Mouse (Mus musculus): Measurements from ENCODE around the gene Crocc2.
"Not testable (repeated sequence)": the region's sequence is repeated elsewhere in the genome, so short reads cannot be mapped to it uniquely, and the experiment has no call there.

Crocc2 gene

DNA sequence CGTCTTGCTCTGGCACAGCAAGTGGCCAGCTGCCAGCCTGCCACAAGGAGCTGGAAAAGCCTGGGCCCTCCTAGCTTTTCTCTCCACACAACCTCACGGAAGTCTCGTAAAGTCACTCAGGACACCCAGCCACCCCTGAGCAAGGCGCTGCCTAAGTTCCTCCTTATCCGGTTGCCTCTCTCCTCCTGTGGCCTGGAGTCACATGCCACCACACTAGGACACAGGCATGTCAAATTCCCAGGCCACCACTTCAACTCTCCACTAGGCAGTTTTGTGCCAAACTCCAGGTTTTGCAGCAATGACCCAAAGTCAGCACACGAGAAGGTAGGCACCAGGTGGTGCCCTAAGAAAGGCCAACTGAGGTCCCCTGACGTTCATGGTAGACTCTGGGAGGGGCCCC lies 5.9 kb upstream of the Crocc2 start:
- no peak for DNase-seq

DNA sequence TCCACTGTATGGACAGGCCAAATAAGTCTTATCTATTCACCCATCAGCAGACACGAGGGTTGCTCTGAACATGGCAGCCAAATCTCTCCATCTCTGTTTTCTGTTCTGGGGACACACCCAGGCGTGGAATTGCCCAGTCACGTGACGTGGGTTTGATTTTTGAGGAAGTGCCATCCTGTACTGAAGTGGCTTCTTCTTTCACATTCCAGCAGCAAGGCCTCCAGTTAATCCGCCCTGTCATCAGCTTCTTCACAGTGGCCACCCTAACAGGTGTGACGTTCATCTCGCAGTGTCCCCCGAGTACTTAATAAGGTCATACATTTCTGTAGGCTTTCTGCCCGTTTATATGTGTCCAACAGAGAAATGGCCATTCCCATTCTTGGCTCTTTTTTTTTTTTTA lies 3.1 kb upstream of the Crocc2 start:
- no peak for DNase-seq

DNA sequence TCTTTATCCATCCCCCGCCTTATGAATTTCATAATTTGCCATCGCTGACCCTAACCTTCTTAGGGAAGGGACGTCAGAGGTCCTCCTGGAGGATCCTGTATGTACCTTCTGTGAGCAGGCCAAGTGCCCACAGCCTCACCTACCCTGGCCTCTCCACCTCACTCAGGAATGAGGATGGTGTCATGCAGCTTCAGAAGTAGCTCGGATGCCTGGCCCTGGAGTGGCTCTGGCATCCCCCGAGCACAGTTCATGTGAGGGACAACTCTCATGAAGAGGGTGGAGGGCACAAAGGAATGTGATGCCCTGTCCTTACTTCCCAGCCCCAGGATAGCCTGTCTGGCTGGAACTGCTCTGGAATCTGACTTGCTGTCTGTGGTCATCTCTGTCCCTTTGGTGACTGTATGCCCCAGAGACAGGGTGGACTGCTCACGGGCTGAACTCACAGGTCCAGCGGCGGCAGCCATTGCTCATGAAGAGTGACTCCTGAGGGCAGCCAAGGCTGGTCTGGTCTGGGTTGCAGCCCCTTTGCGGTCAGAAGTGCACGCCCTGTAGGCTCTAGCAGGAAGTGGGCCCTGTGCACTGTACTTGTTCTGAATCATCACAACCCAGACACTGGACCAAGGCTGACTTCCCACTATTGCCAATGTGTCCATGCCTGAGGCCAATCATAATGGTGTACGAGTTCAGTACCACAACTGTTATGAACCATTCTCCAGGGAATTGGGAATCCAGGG lies 2.0 kb upstream of the Crocc2 start:
- no peak for DNase-seq

DNA sequence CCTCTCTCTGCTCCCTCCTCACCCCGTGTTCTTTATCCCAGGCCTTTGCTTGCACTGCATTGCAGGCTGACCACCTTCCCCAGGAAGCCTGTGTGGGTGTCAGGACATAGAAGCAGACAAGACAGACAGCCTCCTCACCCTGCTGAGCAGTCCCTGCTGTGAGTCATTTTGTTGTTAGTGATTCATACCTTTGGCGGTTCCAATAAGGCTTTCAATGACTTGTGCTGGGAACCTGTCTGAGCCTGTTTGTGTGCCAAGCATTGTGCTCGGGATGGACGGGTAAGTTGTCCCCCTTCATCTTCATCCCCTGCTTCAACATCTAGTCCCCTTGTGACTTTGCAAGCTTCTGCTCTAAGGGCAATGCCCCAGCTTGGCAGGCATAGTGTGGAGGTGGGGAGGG lies 5.1 kb downstream of the Crocc2 start:
- DNase-seq: no peak

DNA sequence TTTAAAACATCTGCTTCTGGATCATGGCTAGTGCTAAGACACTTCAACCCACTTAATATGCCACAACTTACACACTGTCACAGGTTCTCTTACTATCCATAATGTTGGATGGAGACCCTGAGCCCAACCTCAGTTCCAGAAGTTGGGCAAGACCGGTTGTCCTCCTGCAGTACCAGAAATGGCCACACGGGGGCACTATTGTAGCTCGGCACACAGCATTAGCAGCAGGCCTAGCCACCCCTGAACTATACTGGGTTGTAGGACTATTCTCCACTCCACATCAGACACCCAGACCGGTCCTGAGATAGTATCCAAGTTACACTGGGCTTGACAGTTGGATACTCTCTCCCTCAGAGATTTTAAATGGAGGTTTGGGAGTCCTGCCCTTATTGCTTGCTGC lies 5.9 kb downstream of the Crocc2 start:
- DNase-seq: peak; percentile 75

DNA sequence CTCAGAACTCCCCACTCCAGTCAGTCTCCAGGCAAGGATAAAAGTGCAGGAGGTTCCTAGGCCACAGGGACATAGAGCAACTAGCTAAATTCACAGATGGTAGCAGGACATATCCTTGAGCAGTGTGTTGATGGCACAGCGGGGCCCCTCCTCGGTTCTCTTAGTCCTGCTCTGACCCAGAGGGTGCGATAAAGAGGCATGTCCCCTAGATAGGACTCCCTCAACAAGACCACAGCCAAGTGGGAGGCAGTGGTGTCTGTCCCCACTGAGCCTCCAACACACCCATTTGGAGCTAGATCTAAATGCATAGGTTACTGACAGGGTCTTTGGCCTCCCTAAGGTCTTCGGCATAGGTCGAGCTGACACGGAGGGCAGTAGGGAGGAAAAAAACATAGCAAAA lies 7.3 kb downstream of the Crocc2 start:
- no peak for DNase-seq

DNA sequence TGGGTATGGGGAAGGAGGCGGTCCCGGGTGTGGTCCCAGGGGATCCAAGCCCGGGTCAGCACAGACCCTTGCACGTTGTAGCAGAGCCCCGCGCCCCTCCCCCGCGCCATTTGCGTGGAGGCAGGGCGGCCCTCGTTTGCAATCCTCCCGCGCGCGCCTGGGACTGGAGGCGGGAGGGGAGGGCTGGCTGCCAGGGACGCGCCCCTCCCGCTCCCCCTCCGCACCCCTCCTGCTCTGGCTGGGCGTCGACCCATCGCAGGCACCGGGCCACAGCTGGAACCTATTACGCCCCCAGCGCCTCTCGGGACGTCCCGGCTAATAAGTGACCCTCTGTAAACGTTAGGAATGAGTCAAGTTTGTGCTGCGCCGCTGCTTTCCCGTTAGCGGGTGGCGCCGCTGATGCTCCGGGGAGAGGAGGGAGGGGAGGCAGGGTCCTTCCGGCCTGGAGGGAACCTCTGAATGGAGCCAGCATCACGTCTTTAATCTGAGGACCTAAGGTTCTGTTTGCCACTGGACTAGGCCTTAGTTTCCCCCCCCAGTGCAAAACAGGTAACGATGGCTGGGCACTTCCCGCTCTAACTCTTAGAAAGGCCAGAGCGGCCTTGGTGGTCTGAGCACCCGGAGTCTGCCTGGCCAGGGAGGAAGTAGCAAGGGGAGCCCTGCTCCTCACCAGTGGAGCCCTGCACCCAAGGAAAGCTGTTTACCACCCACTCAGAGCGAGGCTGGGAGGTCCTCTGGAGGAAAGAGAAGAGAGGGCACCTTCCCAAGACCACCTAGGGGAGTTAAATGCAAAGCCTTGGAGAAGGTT lies 8.2 kb downstream of the Crocc2 start:
- peak; percentile 15 for DNase-seq

DNA sequence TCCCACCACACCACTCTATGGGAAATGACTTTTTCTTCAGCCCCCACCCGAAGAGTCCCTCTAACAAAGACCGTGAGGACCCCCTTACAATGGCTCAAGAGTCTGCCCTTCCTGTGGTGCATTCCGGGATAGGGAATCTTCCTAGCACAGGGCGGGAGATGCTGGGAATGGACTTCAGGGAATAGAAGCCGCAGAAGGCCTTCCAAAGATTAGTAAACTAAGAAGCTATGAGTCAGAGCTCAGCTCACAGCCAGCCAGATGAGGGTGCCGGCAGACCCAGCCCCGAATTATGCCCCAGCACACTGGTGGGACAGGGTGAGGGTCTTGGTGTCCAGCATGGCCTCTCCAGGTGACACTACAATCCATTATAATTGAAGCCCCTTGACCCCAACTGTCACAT lies 13.8 kb downstream of the Crocc2 start:
- no peak for DNase-seq

DNA sequence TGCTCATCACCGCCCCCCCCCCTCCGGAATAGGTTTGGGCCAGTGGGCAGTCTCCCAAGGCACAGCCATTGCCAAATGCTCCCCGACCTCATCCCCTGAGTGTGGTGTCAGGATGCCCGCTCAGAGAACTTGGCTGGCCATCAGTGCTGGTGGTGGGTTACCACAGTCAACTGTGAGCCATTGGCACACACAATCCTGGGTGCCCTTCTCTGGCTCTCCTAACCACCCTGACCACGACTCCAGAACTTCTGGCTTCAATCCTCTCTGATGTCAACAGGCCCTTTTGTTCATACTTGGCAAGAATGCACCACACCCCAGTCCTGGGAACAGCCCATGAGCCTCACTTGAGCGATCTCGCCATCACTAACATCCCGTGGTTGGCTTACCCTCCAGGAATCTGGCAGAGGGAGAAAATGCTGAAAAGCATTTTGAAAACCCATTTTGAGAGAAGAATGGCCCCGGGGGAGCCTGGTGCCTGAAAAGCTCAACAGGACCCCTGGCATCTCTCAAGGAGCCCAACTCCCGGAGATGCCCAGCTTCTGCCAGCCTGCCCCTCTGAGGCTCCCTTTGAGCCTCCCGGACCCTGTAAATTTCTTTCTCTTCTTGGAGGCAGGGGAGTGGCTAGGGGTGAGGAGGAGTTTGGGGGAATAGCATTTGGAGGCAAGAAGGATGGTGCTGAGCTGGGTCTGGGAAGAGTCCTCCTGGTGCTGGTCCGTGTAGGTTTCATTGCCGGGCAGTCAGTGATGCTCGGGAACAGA lies 15.7 kb downstream of the Crocc2 start:
- DNase-seq: no peak

DNA sequence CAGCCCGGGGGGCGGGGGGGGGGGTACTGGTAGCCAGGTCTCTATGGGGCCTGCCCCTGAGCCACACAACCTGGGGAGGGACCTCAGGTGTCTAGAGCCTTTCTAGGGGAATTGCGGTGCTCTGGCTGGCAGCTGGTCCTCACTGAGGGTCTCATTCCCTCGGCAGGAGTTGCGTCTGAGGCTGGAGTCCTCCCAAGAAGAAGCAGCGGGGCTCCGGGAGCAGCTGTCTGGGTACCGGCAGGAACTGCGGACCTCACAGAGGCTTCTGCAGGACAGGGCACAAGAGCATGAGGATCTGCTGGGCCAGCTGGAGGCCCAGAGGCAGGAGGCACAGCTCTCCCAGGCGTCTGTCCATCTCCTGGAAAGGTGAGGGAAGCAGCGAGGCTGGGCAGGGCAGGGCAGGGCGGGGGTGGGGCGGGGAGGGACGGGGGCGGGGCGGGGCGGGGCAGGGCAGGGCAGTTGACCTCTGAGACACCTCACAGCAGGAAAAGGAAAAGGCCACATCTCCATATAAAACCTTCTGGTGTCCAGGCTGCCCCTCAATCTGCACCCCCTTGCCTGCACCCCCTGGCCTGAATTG lies 22.3 kb downstream of the Crocc2 start:
- DNase-seq: no peak

DNA sequence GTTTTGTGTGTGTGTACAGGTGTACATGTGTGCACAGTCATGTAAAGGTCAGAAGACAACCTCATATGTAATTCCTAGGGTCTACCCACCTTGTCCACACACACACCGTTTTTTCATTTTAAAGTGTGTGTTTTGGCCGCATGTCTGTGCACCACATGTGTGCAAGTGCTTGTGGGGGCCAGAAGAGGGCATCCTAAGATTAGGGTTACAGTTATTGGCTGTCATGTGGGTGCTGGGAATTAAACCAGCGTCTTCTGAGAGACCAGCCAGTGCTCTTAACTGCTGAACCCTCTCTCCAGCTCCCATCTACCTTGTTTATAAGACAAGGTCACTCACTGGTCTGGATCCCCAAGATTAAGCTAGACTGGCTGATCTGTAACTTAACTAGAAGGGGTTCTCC lies 26.4 kb downstream of the Crocc2 start:
- no peak for DNase-seq

DNA sequence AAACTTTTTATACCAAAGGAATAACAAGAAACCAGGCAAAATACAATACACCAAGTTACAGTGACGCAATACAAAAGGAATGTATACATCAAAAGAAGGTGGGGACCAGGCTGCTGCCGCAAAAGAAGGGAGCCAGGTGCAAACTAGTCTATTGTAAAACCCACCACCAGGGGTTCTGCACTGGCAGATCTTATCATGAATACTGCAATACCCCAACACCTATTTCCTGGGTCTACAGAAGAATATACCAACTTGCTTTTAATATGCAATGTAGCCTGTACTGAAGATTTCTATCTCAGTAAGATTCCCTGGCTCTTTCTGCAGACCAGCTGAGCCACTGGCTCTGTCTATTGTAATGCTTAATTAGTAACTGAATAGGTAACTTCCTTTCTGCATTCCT lies 28.9 kb downstream of the Crocc2 start:
- not testable (repeated sequence) for DNase-seq

DNA sequence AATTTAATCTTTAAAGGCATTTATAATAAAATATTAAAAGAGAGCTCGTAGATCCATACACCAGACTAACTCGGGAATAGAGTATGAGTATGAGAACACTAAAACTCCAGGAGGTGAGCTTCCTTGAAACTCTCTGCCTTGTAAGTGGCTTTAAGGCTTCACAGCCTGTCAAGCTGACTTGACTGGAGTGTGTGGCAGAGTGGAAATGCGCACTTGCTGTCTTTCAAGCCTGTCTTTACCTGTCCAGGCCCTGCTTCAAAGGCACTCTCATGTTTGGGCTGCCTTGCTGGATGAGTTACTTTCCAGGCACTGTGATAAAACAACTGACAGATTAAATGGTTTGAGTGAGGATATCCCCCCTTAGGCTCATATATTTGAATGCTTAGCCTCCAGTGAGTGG lies 29.4 kb downstream of the Crocc2 start:
- no peak for DNase-seq

DNA sequence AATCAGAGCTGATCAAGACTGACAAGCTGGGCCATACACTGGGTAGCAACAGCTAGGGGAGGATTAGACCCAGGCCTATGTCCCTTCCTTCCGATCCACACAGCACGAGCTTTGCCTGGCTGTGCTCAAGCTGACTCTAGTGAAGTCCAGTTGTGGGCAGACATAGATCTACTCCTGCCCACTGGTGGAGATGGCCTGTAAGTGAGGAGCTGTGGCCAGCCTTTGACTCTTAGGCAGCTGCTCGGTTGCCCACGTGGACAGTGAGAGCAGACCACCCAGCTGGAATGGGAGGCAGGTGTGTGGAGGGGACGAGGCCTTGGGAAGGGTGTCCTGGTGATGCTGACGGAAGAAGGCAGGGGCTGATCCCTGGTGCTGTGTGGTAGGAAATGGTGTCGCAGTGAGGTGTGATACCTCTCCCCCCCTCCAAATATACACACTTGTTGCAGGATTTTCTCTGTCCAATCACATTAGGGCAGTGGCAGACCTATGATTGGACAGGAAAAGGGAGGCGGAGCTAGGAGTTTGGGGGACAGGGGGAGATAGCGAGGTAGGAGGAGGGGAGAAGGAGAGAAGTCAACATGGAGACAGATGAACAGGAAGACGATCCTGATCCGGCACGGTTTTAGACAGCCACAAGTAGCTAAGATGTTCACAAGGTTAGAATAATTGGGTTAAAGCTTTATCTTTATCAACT lies 37.9 kb downstream of the Crocc2 start:
- DNase-seq: no peak

DNA sequence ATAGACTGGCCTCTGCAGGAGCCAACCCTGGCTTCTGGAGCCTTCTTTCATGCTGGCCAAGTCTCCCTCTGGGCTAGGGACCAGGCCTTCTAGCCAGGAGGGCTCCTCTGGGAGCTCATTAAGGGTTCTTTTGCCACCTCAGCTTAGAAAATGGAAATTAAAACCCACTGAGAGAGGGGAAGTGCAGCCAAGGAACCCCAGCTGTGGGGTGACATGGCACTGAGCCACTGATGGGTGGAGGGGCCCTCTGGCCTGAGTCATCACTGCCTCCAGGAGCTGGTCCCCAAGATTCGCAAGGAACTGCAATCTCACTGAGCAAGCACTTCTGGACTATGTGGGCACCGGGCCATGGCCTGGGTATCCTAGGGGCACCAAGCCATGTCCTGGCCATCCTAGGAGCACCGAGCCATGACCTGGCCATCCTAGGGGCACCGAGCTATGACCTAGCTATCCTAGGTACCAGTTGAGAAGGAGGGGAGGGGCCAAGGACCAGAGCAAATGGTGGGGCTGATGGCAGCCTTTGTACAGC lies 39.1 kb downstream of the Crocc2 start:
- no peak for DNase-seq

DNA sequence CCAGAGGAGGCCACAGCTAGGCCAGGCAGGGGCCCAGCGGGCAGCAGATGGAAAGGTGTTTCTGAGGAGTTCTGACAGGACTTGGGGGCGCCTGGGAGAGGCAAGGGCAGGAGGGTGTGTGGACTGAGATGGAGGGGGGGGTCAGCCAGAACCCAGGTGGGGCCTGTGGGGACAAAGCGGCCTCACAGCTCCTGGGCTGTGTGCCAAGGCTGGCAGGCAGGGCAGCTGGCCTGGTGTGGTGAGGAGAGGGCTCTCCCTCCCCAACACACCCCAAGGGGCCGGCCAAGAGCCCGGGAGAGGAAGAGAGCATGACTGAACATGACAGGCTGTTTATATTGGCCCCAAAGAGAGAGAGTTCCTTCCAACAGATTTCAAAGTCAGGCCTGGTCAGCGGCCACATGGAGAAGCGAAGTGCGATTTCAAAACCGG lies 41.7 kb downstream of the Crocc2 start:
- DNase-seq: peak; percentile 55

DNA sequence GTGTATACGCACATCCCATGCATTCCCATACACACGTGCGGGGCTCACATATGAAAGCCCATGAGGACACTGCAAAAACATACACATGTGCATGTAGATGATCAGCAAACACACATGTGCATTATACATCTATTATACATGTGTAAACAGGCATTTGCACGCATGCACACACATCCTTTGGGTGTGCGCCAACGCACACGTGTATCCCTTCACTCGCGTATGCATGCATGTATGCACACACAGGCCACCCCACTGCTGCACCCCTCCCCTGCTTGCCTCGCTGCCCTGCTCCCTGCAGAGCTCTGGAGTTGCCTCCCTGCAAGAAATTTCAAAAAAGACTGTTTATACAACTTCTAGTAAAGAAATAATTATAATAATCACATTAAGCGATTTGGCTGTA lies 42.5 kb downstream of the Crocc2 start:
- DNase-seq: no peak

DNA sequence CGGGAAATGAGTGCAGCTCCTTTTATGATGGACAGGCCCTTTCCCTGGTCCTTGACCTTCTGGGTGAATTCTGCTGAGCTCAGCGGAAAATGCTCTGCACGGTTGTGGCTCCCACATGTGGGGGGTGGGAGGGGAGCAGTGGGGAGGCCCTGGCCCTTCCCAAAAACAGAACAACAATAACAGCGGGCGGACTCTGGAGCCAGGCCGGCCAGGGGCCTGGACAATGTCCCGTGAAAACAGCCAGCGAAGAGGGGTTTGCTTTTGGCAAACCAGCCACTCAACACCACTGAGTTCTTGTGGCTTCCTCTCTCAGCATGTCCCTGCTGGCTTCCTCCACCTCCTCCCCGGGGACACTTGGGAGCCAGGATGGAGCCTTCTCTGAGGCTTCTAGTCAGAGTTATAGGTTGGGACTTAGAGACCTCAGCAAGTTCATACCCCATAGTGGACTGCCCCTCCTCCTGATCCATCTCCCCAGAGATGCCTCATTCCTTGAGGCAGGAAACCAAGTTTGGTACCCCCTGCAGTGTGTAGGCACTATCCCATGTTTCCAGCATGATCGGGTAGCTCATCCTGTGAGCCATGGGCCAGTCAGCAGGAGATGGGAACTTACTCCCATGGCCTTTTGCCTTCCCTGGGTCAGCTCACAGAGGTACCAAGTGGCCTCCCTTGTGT lies 43.2 kb downstream of the Crocc2 start:
- DNase-seq: peak; percentile 44

DNA sequence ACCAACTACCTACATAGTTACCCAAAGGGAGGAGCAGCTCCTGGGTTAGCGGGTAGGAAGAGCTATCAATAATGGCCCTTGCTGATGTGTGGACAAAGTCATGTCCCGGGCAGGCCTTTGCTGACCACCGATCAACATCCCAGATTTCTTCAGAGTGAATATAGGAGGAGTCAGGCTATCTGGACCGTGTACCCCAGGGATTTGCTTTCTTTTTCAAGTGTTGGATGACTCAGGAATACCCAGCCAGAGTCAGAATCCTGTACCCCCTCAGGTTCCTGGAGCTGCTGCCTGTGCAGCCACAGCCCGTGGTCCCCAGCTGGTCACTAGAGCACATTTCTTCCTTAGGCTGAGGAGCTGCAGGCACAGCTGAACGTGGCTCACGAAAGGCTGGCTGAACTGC lies 43.9 kb downstream of the Crocc2 start:
- DNase-seq: no peak

DNA sequence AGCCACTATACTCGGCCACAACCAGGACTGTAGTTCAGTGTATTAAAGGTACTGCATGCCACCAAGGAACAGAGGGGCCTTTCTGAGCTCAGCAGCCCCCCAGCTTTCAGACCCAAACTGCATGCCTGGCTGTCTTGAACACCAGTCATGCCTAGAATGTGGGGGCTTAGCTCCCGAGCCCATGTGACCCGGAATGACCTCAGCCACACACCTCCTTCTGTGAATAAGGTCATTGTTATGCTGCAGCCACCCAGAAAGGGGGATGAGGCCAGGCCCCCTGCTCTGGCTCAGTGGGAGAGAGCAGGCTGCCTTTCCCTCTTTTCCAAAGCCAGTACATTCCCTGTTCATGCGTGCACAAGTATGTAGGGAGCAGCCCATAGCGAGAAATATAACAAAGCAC lies 46.1 kb downstream of the Crocc2 start:
- DNase-seq: no peak

DNA sequence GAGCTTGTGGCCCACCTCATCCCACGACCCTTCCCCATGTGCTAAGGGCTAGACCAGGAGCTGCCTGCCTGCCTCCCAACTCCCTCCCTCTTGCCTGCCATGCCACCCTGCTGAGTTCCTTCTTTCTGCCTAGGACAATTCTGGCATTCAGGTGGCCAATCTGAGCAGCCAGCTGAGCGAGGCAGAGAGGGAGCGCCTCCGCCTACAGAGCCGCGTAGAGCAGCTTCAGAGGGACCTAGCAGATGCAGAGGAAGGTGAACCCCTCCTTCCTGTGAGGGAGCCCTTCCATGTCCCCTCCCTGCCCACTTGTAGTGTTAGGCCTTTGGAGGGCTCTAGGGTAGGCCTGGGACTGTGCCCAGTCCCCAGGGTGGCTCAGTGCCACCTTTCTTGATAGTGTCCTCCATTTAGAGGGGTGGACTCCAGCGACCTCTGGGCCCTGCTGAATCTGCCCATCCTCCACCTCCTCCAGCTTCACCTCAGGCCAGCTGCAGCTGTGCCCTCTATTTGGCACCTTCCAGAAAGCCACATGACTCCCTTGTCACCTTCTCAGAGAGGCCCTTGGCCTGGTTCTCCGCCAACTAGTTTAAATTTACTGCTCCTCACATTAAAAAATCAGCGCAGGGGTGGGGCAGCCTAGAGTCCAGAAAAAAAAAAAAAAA lies 48.4 kb downstream of the Crocc2 start:
- peak; percentile 72 for DNase-seq
